Mouse (Mus musculus) adrenal gland, adult 8-10 months (tissue): Measurements from ENCODE around the gene Csrnp3. TPM values are rescaled to one million over a fixed set of nuclear protein-coding genes. Genes with fewer than 3 reads are reported as not detected.
A peak's percentile ranks its signal among the peaks of the same experiment; 100 is the strongest.
"Not testable (repeated sequence)": the region's sequence is repeated elsewhere in the genome, so short reads cannot be mapped to it uniquely, and the experiment has no call there.

Experiments used
- DNase-seq: peaks from one replicate; pipeline ENCODE4 v3.0.0; 2022
- total RNA-seq, 4 experiments: library from RNA; stranded (reverse); gene quantifications; 2 replicates each; pipeline ENCODE4 v1.2.4; 2022

Gene Csrnp3
- total RNA-seq = 1 to 10 TPM in 2 of 4 experiments, under 1 TPM in 2; 0.41 to 1.1 (median 0.87) TPM

DNA sequence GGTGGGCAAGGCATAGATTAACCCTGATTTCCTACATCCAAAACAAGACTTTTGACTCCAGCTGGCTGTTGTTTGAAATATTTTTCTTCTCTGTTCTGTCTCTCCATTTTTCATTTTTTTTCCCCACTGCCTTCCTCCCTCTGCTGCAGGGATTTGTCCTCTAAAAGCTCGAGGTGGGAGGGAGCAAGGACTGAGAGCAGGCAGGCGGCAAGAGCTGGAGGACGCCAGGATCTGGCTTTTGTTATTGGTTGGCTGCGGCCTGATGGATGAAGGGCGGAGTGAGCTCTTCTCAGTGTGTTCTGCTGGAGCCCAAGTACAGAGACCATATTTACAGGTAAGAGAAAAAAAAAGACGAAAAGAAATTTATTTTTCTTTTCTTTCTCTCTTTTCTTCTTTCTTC lies at the start of gene Csrnp3:
Gene Csrnp3, plus strand, starts transcription at position 217 of the 400 bp plus-strand sequence.
- DNase-seq = peak; percentile 2

DNA sequence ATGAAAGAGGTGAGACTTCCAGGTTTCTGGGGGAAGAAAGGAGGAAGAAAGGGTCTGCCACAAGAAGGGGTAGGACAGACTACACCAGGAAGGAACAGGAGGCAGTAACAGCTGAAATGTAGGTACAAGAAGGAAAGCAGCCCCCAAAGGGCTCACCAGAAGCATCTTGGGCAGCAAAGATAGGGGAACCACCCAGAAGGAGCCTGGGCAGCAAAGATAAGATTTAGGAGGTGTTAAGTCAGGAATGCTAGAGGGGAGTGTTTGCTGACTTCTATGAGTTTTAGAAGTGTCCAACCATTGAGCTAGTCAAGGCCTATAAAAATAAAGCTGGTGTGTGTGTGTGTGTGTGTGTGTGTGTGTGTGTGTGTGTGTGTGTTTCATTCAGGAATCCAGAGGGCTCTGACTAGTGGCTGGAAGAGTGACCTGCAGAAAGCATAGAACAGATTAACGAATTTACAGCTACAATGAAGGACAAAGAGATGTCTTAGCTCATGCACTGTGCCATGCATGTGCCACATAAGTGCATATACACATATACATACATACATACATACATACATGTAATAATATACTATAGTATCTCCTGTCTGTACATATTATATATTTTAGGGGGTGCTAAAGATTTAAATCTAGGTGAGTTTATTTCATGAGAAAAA lies 44.4 kb upstream of the Csrnp3 start:
- no peak for DNase-seq

DNA sequence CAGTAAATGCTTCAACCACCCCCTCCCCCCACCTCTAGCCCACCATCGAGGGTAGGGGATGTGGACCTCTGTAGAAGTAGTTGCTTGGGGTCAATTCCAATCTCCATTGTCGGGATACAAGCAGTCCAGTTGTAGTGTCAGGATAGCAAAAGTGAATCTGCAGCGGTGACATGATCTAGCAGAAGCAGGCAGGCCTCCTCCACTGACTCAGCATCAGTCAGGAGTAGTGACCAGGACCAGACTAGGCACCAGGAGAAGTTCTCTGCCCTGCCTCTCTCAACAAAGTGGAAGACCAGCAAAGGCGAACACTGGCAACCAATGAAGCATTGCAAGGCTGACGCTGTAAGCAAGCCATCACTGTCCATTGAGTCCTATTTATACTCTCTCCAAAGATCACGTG lies 39.0 kb upstream of the Csrnp3 start:
- no peak for DNase-seq

DNA sequence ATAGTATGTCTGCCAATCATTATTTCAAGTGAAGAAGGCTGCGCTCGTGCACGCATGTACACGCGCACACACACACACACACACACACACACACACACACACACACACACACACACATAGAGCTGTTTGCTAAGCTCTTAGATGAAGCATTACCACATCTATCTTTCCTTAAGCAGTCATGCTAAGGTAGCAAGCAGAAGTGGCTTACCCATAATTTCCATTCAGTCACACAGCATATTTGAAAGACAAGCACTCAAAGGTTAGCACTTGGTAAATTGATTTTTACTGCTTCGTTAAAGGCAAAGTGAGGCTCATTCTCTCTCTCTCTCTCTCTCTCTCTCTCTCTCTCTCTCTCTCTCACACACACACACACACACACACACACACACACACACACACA lies 34.4 kb upstream of the Csrnp3 start:
- not testable (repeated sequence) for DNase-seq

DNA sequence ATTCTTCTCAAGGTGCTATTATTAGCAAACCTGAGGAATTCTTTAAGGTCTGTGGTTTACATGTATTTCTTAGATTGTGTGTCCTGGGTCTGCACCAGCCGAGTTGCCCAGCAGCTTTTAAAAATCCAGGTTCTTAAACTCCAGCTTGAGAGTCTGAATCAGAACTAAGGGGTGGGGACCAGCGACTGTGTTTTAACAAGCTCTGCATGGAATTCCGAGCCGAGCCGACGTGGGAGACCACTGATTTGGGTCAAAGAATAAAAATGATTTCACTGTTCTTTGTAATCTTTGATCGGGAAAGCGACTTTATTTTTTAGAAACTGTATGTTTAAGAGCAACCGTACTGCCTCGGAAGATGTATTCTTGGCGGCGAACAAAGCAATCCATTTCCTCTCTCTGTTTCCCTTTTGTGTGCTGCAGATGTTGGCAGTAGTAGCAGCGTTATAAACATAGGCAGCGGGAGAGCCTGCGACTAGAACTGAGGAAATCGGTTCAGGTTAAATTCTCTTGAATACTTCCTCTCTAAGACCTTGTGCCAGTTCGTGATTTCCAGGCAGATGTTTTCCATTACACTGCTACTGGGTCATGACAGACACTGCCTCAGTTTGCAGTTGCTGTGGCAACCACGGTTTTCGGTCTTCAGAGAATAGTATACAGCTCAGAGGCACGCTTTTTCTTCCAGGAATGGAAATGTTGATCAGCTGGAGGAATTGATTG lies 27.3 kb upstream of the Csrnp3 start:
- no peak for DNase-seq

DNA sequence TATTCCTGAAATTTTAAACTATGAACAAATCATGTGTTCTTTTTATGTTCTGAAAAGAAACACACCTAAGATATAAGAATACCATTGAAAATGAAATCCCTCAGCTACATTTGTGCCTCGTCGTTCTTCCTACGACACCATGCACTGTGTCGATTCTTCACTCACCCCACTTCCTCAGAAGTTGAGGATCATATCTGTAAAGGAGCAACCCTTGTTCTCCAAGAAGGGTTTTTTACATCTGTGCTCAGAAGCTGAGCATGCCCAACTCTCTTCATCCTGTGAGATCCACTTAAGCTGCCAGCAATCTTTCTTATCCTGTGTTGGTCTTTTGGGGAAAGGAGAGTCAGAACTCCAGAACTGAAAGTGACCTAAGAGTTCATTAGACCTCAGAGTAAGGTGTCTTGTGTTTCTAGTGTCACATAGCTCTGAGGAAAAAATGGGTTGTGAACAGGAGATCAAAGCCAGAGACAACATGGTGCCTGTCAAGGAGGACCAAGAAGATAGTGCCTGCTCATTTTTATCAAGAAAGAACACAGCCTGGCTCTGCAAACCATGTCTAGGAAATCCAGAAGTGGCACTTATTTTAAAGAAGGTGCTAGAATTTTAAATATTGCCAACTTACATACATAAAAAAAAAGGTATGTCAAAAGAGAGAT lies 25.3 kb upstream of the Csrnp3 start:
- DNase-seq = no peak

DNA sequence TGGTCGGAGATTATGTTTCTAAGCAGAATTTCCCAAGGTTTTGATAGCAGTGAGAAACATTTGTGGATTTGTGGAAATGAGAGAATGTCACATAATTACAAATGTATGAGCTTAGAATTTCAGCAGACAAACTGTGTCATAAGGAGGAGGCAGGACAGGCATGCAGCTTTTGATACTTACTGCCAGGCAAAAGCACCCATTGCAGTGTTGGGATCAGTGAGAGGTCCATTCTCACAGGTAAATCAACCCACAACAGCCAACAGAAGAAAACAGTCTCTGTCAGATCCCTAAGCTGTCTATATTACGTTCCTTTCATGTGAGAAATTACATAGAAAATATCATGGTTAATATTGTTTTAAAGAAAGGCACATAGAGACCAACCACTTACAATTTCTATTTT lies 19.3 kb upstream of the Csrnp3 start:
- DNase-seq = no peak

DNA sequence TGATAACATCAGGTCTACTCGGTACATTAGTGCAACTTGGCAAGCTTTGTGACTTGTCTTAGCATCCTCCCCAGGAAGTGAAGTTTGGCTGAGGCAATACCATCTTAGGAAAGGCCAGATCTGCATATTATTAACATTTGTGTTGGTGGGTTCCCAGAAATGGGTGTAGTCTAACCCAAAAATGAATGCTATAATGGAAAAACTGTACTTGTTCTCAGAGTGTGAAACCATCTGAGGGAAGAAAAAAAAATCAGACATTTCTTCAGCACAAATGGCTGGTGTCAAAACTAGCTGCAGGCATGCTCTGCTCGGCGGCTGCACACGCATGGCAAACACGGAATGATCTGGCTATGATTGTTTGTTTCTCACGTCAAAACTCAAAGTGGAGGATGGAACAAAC lies 18.8 kb upstream of the Csrnp3 start:
- no peak for DNase-seq

DNA sequence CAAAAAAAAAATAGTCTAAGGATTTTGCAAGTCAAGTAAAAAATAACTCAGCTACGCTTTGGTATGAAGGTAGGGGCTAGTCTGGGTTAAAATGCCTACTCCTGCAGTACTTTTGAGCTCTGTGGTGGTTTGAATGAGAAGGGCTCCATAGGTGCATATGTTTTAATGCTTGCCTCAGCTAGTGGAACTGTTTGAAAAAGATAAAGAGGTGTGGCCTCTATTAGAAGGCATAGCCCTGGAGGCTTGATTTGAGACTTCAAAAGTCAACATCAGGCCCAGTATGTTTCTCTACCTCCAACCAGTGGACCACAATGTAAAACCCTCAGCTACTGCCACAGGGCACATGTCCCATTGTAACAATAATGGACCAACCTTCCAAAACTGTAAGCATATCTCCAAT lies 16.9 kb upstream of the Csrnp3 start:
- DNase-seq = no peak

DNA sequence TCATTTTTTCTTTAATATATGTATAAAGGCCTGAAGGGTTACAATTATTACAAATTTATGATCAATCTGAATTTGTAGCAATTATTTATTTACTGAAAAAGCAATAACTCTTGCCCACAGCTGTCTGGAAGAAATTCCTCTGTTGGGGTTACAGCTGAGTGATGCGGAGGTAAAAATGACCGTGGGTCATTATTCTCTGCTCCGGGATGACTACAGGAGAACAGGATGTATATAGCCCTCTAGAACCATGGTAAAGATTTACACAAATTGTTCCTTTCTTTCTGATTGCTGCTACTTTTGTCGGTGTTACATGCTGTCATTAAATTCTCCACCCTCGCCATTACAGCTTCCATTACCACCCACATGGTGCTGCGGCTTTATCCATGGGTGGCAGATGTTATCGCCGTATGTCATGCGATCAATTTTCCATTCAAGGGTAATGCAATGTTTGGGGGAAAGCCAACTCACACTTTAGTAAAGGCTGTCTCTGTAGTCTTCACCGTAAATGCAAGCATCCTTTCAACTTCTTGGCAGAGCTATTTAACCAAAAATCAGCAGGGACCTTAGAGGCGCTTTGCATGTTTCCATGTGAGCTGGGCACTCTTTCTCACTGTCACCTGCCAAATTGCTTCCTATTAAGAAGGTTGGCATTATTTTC lies 12.7 kb upstream of the Csrnp3 start:
- DNase-seq = no peak

DNA sequence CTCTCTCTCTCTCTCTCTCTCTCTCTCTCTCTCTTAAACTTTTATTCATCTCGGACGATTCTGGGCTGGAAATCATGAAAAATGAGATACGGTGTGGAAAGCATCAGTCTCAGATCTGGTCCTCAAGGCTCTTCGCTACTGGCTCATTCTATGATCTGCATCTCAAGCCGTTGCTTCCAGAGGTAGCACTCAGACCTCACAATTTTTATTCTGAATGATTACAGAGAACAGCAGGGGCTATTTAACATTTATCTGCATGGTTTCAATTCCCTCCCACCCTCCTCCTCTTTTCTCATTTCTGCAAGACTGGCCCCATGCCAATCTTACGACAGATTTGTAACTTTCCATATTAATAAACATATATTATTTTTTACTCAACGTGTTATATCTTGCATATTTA lies 12.1 kb upstream of the Csrnp3 start:
- DNase-seq = no peak

DNA sequence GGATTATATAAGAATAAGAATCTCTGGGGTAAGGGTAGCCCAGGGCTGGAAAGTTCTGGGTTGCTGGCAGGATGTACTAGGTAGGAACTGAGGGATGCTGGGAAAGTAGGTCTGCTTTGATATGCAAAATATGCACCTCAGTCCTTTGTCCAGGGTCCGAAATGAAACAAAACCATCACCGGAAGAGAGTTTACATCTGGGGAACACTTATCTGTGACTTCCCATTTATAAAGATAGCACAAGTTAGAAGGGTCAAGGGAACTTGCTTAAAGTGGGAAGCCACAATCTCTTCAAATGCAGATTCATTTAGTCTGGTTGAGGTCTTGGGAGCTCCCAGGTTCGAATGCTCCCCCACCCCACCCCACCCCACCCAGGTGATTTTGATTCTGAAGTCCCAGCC lies 4.0 kb upstream of the Csrnp3 start:
- DNase-seq = no peak

DNA sequence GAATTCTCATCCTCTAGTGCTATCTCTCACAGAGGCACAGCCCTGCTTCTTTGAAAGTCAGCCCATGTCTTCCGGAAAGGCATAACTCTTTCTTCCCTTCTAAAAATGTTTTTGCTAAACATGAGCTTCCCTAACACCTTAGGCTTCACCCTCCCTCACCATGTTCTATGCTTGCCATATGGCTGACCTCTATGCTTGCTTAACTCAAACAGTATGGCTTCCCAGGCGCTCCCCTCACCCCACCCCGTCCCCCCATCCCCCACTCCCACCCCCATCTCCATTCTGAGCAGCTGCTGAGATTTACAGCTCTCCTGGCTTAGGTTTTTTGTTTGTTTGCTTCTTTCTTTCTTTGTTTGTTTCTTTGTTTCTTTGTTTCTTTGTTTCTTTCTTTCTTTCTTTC lies 3.2 kb upstream of the Csrnp3 start:
- DNase-seq = no peak

DNA sequence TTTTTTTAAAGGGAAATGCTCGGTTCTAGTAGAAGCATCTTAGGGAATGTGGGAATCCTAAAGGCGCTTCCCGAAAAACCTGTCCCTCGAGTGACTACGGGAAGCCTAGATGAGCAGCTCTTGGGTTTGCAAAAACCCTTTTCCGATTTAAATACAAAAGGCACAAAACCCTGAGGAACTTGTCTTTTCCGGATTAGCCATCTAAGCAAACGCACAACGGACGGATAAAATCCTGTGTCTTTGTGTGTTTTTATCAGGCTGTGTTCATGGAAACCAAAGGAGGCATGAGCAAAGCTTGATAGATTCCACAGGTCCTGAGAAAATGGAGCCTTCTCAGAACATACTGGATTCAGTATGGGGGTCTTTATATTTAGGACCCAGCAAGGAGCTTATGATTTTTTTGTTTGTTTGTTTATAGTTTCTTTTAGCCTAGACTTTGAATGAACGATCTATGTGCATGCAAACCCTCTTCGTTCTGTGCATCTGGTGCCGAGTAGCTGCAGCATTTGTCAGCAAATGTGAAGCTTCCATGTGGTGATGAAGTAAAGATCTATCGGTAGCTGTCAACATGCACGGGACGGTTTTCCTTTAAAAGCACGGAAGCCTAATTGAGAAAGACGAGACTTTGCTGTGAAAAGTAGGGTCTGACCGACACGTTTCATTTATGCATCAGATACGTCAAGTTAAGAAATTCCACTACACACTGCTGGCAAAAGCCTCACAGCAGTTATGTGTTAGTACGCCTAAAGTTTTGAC lies 611 bp downstream of the Csrnp3 start:
- DNase-seq = no peak

DNA sequence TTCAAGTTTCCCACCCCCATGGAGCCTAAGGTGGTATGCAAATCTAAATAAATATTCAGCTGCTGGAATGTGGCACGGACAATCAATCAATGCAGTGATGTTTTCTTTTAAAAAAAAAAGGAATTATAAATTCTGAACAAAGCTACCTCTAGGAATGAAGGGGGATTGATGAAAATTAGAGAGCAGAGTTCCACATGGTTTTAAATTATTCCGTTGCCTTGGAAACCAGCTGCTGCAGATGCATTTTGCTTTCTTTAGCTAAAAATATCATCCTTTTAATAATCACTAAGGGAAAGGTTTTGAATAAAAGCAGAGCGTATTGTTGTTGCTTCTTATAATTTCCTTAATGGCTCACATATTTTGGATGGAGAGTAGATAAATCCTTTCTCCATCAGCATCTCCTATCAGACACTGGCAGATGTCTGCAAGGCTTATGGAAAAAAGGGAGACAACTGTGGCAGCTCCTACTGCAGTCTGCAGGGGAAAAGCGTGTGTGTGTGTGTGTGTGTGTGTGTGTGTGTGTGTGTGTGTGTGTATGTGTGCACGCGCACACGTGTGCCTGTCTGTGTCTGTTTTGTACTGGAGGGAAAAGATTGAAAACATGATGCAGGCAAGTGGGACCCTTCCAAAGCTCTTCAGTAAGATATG lies 2.0 kb downstream of the Csrnp3 start:
- no peak for DNase-seq

DNA sequence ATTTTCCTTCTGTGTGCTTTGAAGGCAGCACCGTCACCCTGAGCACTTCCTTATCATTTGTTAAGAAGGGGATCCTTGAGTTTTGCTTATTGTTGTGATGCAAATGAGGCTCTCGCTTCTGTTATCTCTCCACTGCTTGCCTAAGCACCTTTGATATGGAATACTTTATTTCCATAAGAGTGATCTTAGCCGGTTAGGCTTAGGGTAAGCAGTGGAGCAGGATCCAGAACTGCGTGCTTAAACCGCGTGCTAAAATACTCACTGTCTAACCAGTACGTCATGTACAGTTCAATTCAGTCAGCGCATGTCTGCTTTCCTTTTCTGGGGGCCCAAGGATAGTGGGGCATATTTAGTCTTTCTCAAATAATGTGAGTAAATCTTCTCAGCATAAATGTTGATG lies 3.1 kb downstream of the Csrnp3 start:
- no peak for DNase-seq

DNA sequence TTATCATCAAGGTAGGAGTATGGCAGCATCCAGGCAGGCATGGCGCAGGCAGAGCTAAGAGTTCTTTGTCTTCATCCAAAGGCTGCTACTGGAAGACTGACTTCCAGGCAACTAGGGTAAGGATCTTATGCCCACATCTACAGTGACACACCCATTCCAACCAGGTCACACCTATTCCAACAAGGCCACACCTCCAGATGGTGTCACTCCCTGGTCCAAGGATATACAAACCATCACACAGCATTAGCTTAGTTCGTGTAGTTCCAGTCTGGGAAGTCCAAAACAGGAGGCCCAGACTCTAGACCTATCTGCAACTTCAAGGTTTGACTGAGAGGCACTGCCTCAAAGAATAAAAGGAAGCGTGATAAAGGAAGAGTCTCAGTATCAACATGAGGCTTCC lies 4.7 kb downstream of the Csrnp3 start:
- DNase-seq = not testable (repeated sequence)

DNA sequence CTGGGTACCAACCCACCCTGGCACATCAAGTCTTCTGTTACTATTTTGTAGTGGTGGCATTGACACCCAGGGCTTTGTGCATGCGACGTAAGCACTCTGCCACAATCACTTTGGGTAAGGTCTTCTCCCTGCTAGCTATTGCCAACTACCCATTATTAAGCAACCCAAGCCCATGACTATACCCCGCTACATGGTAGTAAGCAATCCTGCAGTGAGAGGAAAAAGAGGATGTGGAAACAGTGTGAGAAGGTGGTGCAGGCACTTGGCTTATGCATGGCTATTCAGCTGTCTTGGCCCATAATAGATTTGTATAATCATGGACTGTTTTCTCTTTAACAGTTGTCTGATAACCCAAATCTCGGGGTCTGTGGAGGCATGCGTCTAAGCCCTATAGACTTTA lies 11.2 kb downstream of the Csrnp3 start:
- DNase-seq = no peak

DNA sequence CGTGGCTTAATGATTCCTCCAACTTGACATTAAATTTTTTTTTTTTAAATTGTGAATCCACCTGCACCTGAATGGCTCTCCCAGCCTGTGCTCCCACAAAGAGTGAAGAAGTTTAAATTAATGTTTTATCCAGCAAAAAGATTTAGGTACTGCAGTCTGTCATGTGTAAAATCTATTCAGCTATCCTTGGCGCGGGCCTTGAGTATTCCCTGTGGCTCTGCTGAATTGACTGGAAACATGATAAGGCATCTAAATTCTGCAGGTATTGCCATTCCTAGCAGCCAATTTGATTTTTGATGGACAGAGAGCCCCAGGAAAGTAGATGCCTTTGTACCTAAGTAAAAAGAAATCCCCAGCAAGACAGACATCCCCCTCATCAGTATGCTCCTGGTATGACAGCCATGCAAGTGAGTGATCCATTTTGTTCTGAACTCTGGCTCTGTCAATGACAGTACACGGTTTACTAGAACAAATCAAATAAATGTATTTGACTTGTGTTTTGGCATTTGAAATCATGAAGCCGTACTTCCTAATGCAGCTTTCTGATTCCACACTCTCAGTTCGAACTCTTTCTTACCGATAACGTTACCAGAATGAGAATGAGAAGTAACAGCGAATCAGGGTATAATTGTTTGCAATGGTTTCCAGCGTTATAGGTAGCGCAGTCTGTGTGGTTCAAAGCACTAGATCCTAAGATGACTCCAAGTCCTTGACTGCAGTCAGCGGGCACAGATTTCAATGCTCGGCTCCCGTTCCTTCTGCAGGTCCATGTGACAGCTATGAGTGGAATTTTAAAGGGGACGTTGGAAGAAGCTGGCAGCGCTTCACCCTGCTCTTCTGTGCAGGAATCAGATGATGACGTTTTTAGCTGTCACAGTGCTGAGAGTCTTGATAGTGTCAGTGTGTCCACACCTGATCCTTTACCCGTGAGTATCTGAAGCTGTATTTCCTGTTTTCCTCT lies 14.5 kb downstream of the Csrnp3 start:
- DNase-seq = no peak

DNA sequence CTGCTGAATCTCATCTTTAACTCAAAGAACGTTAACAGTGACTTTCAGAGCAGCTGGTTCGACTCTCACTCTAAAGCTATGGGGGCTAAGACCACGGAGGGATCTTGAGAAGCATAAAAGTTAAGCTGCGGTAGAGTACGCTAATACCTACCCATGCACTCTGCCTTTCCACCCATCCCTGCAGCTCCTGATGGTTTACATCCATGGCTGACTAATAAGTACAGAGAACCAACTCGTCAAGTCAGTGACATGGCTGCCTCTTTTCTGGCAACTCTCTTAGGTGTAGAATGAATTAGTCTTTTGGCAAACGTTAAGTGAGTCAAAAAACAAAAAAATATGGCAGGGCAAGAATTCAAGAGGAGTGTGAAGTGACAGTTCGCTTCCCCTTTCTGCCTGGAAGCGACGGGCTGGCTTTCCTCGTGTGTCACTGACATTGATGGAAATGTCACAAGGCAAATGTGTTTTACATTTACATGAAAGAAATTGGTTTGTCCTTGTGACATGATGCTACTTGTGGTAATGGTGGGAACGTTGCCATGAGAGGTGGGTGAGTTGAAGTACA lies 19.3 kb downstream of the Csrnp3 start:
- DNase-seq = no peak
